Mouse (Mus musculus): ENCODE measurements at regions not wholly inside any gene's neighbourhood (a gene's known extent, or its start where the extent isn't known, plus 50 kb on each side); places are given as distances from the start of the nearest gene placed in this dataset.

DNA sequence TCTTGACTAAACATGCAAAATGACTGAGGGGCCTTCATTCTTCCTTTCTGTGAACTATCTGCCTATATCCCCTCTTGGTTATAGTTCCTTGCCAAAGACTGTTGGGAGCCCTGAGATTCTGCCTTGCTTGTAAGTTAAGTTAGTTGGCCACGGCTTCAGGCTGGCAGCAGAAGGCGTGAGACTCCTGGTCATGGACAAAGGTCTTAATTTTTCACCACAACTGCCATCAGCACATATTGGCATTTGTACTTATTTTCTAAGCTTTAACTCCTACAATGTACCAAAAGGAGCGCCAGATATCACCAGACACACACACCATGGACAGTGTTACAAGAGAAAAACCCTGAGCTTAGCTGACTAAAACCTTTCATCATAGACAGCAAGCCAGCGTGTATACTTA lies 56.7 kb upstream of the Abcd3 start:
- no peaks in the 10 kb centered on the region for H3K27me3 ChIP-seq (ENCODE audit: control insufficient read depth, insufficient read depth, low read length)
- no peak overlapping the region for H3K9ac ChIP-seq (ENCODE audit: low read depth, low read length)
- no peak overlapping the region for H3K4me2 ChIP-seq
- no peak overlapping the region for H3K27ac ChIP-seq (ENCODE audit: low read depth, low read length)
- ATAC-seq (replicated peaks; ENCODE audit: insufficient number of reproducible peaks, low FRiP score, low TSS enrichment) = no peak
- H3K9me3 ChIP-seq (replicated peaks; ENCODE audit: control insufficient read depth, low read length) = no peaks in the 10 kb centered on the region
- no peaks in the 10 kb centered on the region for H3K4me1 ChIP-seq (ENCODE audit: control insufficient read depth, insufficient read depth, low read length)
- H3K4me3 ChIP-seq (ENCODE audit: low read depth, low read length) = no peak overlapping the region
- 78% methylated on average over 4 of the region's 4 CpGs for WGBS (ENCODE audit: insufficient replicate concordance)
- H3K36me3 ChIP-seq (ENCODE audit: control insufficient read depth, insufficient read depth, low read length) = no peaks in the 10 kb centered on the region

DNA sequence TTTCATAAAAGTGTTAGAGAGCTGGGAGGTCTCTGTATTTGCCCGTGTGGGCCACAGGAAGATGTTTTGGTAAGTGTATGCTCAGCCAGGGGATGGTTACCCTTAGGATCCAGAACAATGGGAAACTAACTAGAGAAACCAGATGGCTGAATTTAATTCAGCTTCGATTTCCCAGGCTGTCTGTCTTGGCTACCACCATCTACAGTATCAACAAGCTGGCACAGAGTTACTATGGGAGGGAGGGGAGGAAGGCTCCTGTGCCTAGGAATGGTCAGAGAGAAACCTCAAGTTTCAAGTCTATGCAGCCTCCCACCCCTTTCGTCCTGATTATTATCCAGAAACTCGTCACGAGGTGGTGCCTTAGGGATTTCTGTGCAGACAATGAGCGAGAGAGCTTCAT lies 55.6 kb upstream of the Abcd3 start:
- no peaks in the 10 kb centered on the region for H3K9me3 ChIP-seq (replicated peaks; ENCODE audit: control insufficient read depth, low read length)
- 77% methylated on average over 6 of the region's 6 CpGs for WGBS (ENCODE audit: insufficient replicate concordance)
- no peak for ATAC-seq (replicated peaks; ENCODE audit: insufficient number of reproducible peaks, low FRiP score, low TSS enrichment)
- H3K9ac ChIP-seq (ENCODE audit: low read depth, low read length) = no peak overlapping the region
- H3K4me1 ChIP-seq (ENCODE audit: control insufficient read depth, insufficient read depth, low read length) = no peaks in the 10 kb centered on the region
- no peaks in the 10 kb centered on the region for H3K36me3 ChIP-seq (ENCODE audit: control insufficient read depth, insufficient read depth, low read length)
- no peaks in the 10 kb centered on the region for H3K27me3 ChIP-seq (ENCODE audit: control insufficient read depth, insufficient read depth, low read length)
- no peak overlapping the region for H3K4me2 ChIP-seq
- no peak overlapping the region for H3K27ac ChIP-seq (ENCODE audit: low read depth, low read length)
- no peak overlapping the region for H3K4me3 ChIP-seq (ENCODE audit: low read depth, low read length)

DNA sequence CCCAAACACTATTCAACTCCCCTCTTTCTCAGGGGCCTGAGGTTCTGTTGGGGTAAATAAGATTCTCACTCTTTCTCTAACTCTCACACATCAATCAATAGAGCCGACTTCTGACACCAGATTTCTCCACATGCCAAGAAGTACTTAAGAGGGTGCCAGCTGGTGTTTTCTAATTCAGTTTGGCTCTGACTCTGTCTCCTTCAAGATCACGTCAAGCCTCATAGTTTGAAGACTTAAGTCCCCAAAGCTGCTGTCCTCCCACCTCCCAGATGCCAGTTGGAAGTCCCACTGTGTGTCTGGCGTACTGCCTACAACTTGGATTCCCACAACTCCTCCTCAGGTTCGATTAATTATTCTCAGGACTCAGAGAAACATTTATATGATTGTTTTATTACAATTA lies 54.6 kb upstream of the Abcd3 start:
- Histone ChIP-seq H3K4me1 (ENCODE audit: control insufficient read depth, insufficient read depth, low read length) (no peaks in the 10 kb centered on the region), H3K9ac (ENCODE audit: low read depth, low read length) (no peak overlapping the region), H3K27ac (ENCODE audit: low read depth, low read length) (no peak overlapping the region), H3K4me2 (no peak overlapping the region), H3K4me3 (ENCODE audit: low read depth, low read length) (no peak overlapping the region), H3K36me3 (ENCODE audit: control insufficient read depth, insufficient read depth, low read length) (no peaks in the 10 kb centered on the region), H3K27me3 (ENCODE audit: control insufficient read depth, insufficient read depth, low read length) (no peaks in the 10 kb centered on the region), H3K9me3 (replicated peaks; ENCODE audit: control insufficient read depth, low read length) (no peaks in the 10 kb centered on the region)
- no peak for ATAC-seq (replicated peaks; ENCODE audit: insufficient number of reproducible peaks, low FRiP score, low TSS enrichment)
- 61% methylated on average over 4 of the region's 4 CpGs for WGBS (ENCODE audit: insufficient replicate concordance)

DNA sequence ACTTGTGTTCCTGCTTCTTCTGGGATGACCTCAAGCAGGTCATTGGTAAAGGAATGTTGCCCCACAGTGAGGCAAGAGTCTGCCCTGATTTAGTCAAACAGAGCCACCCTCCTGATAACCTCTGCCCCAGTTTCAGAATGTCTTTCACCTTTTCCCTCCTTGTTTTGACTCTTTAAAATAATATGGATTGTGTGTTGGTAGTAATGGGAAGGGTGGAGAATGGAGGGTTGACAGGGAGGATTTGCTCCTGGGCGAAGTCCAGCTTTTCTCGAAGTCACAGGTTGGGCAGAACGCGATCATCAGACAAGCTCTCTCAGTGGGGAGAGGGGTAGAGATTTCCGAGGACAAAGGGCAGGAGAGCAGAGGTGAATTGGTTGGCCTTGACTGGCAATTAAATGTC lies 52.2 kb upstream of the Abcd3 start:
- H3K9me3 ChIP-seq (replicated peaks; ENCODE audit: control insufficient read depth, low read length) = no peaks in the 10 kb centered on the region
- ATAC-seq (replicated peaks; ENCODE audit: insufficient number of reproducible peaks, low FRiP score, low TSS enrichment) = no peak
- H3K4me3 ChIP-seq (ENCODE audit: low read depth, low read length) = no peak overlapping the region
- no peaks in the 10 kb centered on the region for H3K27me3 ChIP-seq (ENCODE audit: control insufficient read depth, insufficient read depth, low read length)
- H3K9ac ChIP-seq (ENCODE audit: low read depth, low read length) = no peak overlapping the region
- WGBS (ENCODE audit: insufficient replicate concordance) = 54% methylated on average over 5 of the region's 5 CpGs
- no peaks in the 10 kb centered on the region for H3K4me1 ChIP-seq (ENCODE audit: control insufficient read depth, insufficient read depth, low read length)
- H3K4me2 ChIP-seq = no peak overlapping the region
- no peak overlapping the region for H3K27ac ChIP-seq (ENCODE audit: low read depth, low read length)
- no peaks in the 10 kb centered on the region for H3K36me3 ChIP-seq (ENCODE audit: control insufficient read depth, insufficient read depth, low read length)

DNA sequence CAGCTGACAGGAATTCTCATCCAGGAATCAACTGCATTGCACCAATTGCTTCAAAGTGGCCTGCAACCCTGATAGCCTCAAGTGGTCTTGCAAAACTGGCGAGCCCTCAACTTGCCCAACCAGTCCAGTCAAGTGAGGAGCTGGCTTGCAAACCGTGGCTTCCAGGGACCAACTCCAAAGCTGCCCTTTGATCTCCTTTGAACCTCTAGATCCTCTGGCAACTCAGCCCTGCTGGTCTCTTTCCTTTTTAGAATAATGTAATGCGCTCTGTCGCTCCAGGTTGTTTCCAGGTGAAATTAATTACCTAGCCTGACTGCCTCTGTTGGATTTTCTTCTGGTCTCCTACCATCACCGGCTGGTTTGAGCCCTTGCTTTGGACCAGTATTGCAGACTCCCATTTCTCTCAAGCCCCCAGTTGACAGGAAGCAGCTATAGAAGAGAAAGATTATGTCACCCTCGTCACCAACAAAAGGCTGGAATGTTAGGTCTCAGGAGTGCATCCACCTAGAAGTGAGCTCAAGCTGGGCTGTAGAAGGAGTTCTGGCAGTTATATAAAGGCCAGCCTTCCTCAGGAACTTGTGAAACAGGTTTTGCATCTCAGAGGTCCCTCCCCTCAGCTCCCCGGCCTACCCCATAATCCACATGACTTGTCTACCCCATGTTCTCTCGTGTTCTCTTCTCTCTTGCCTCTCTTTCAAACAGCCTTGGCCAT lies 49.8 kb upstream of the Abcd3 start:
- H3K4me3 ChIP-seq (ENCODE audit: low read depth, low read length) = no peak overlapping the region
- no peaks in the 10 kb centered on the region for H3K9me3 ChIP-seq (replicated peaks; ENCODE audit: control insufficient read depth, low read length)
- WGBS (ENCODE audit: insufficient replicate concordance) = 43% methylated on average over 8 of the region's 8 CpGs
- H3K27ac ChIP-seq (ENCODE audit: low read depth, low read length) = no peak overlapping the region
- no peak overlapping the region for H3K9ac ChIP-seq (ENCODE audit: low read depth, low read length)
- H3K4me1 ChIP-seq (ENCODE audit: control insufficient read depth, insufficient read depth, low read length) = no peaks in the 10 kb centered on the region
- no peak for ATAC-seq (replicated peaks; ENCODE audit: insufficient number of reproducible peaks, low FRiP score, low TSS enrichment)
- no peaks in the 10 kb centered on the region for H3K36me3 ChIP-seq (ENCODE audit: control insufficient read depth, insufficient read depth, low read length)
- H3K4me2 ChIP-seq = no peak overlapping the region
- H3K27me3 ChIP-seq (ENCODE audit: control insufficient read depth, insufficient read depth, low read length) = no peaks in the 10 kb centered on the region

Measured in heart, embryonic 11.5 days (tissue).